Mouse (Mus musculus) left cerebral cortex, postnatal 14 days (tissue): ENCODE data around the gene Borcs6. TPM values are rescaled to one million over a fixed set of nuclear protein-coding genes. Genes with fewer than 3 reads are reported as not detected.
"Not testable (repeated sequence)": the region's sequence is repeated elsewhere in the genome, so short reads cannot be mapped to it uniquely, and the experiment has no call there.

ENCODE experiments used
- DNase-seq, 2 experiments: peaks; one replicate each; pipeline ENCODE4 v3.0.0; 2021 to 2022; ENCODE audit warnings: low spot score in 2 of 2, mixed read lengths in 1 of 2
- intact Hi-C: fragments of 180-260 bp; cut with DNase I; formaldehyde crosslinking; loops from one replicate; pipeline ENCODE4 v1.15.1; 2025
- long read RNA-seq, 2 experiments: library from polyadenylated mRNA; stranded (forward); transcript quantifications; one replicate each; pipeline ENCODE4 v2.0.0; 2021
- total RNA-seq, 2 experiments: library from RNA; stranded (reverse); gene quantifications; 2 replicates each; pipeline ENCODE4 v1.2.3; 2021

The Borcs6 gene
- total RNA-seq: 10 to 100 TPM; 26.1 to 29.2 TPM
- long read RNA-seq, experiment 1, transcript Borcs6-201 (1 exons, 1,862 nt): major isoform, 48 of 48 reads
- long read RNA-seq, experiment 1, partial matches to known transcripts: 0 of 48 reads
- long read RNA-seq, experiment 1, other reads (novel, unspliced or antisense): 0 of 48 reads
- long read RNA-seq, experiment 2, transcript Borcs6-201 (1 exons, 1,862 nt): major isoform, 28 of 28 reads
- long read RNA-seq, experiment 2, partial matches to known transcripts: 0 of 28 reads
- long read RNA-seq, experiment 2, other reads (novel, unspliced or antisense): 0 of 28 reads

GRCm38 (mm10) chr11:69059357-69059974, at the start of gene Borcs6:
Borcs6 (plus strand) TSS chr11:69059717.
- DNase-seq: peak; percentile 96 to 99
- intact Hi-C loops: no loop called here

DNA sequence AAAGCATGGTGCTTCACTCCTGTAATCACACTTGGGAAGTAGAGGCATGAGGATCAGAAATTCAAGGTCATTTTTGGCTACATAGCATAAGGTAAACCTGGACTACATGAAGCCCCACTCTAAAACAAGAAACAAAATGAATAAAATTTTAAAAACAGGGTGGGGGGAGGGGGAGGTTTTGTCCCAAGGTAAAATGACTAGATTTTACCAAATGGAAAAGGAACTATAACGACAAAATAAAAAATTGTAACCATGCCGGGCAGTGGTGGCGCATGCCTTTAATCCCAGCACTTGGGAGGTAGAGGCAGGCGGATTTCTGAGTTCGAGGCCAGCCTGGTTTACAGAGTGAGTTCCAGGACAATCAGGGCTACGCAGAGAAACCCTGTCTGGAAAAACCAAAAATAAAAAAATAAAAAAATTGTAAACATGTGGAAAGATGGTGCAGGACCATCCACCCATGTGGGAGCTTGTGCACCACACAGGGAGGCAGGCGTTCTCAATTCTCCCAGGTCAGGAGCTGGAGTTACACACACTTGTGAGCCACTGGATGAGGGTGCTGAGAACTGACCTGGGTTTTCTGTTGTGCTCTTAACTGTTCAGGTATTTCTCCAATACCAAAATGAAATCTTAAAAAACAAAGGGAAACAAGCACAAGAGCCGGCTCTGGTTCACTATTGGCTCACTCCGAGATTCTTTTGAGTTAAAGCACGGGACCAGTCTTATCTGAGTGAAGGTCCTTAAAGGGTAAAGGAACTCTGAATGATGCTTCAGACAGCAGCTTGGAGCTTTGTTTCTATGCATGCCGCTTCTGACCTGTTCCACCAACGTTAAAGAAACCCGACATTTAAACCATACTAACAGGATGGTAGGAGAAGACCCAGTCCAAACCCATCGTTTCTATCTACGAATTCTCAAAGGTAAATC, 48.9 kb upstream of the Borcs6 start:
- intact Hi-C loops: no loop called here
- no peak for DNase-seq

- DNase-seq, intact Hi-C loops: not testable (repeated sequence)
These were observed 48.1 kb upstream of the Borcs6 start for GRCm38 (mm10) chr11:69011445-69011844.

- intact Hi-C loops: no loop called here
- peak; percentile 89 to 93 for DNase-seq
These were observed 47.4 kb upstream of the Borcs6 start for GRCm38 (mm10) chr11:69012071-69012601.

DNA sequence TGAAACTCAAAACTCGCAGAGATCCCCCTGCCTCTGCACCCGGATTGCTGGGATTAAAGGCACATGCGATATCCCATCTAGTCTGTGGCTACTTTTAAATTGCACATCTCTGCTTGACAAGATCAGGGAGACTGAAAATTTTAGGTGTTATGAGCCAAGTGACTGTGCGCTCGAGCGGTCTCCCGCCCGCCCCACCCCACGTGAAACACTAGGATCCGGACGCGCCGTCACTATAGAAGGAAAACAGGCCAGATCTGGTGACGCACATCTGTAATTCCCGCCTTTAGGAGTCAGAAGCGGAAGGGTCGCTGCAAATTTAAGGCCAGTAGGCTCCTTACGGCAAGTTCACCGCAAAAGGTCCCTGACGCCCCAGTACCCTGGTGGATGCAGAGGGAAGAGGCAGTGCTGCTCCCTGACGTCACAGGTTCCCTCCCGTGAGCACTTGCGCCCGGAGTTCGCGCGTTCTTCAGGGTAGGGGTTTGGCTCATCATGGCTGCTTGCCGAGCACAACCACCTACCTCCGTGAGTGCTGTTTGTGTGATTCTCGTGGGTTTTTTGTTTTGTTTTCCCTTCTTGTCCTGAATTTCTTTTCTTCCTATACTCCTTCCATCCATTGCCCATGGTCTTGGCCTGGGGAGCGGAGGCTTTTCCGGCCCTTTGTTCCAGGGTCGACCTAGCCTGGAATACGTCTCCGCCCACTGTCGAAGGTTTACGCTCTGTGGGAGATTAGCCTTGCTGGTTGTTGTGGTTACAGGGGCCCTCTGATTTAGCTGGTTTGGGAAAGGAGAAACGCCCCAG, 43.7 kb upstream of the Borcs6 start, which contains the start of gene Ctc1:
Gene Ctc1, plus strand, starts transcription at position 268 of the 798 bp plus-strand sequence.
- DNase-seq: peak; percentile 88 to 90
- intact Hi-C loops: no loop called here

GRCm38 (mm10) chr11:69016755-69017154, 42.8 kb upstream of the Borcs6 start:
- DNase-seq: no peak
- intact Hi-C loops: no loop called here

DNA sequence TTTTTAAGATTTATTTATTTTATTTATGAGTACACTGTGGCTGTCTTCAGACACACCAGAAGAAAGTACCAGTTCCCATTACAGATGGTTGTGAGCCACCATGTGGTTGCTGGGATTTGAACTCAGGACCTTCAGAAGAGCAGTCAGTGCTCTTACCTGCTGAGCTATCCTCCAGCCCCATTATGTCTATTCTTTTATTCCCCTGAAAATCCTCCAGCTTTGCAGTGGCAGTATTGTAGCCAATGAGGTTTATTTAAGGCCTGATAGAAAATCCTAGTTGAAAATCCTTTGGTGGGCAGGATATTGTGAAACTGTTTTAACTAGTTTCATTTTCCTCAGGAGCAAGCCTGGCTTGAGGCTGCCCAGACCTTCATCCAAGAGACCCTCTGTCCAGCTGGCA, 38.8 kb upstream of the Borcs6 start:
- DNase-seq: no peak
- intact Hi-C loops: no loop called here

GRCm38 (mm10) chr11:69026562-69026961, 33.0 kb upstream of the Borcs6 start:
- no peak for DNase-seq
- intact Hi-C loops: no loop called here

GRCm38 (mm10) chr11:69028805-69029204, 30.7 kb upstream of the Borcs6 start:
- no peak for DNase-seq
- intact Hi-C loops: no loop called here

- no peak for DNase-seq
- intact Hi-C loops: no loop called here
These were observed 26.0 kb upstream of the Borcs6 start for GRCm38 (mm10) chr11:69033552-69033951.

DNA sequence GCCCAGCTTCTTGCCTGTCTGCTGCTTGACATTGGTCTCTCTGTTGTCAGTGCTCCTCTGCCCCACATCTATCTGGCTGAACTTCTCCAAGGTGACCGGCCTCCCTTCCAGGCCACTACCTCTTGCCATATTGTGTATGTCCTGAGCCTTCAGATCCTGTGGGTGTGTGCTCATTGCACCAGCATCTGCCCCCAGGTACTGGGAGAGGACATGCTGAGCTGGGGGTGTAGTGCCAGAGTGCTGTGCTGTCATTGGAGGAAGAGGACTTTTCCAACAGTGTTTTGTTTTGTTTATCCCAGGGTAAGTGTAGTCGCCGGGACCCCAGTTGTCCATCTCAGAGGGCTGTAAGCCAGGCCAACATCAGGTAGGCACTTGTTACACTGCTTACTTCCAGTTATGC, 24.9 kb upstream of the Borcs6 start:
- DNase-seq: no peak
- intact Hi-C loops: no loop called here

DNA sequence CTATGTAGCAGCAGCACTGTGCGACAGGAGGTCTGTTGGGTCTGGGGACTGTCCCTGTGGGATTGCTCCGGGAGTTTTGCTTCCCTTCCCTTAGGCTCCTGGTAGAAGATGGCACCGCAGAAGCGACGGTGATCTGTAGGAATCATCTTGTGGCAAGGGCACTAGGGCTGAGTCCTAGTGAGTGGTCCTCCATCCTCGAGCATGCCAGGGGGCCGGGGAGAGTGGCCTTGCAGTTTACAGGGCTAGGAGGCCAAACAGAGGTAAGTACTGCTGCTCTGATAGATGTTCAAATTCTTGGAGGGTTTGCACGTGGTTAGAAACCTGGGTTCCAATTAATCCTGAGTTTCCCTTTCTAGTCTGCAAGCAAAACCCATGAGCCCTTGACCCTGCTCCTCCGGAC, 24.1 kb upstream of the Borcs6 start:
- no peak for DNase-seq
- intact Hi-C loops: no loop called here

- intact Hi-C loops: no loop called here
- peak; percentile 95 to 97 for DNase-seq
These were observed 23.7 kb upstream of the Borcs6 start for GRCm38 (mm10) chr11:69035849-69036248.

GRCm38 (mm10) chr11:69036486-69037230, 22.9 kb upstream of the Borcs6 start:
- peak; percentile 86 to 95 for DNase-seq
- intact Hi-C loops: no loop called here

GRCm38 (mm10) chr11:69037231-69038061, 22.1 kb upstream of the Borcs6 start:
- intact Hi-C loops: no loop called here

GRCm38 (mm10) chr11:69038173-69038572, 21.3 kb upstream of the Borcs6 start:
- no peak for DNase-seq
- intact Hi-C loops: no loop called here

More at GRCm38 (mm10) chr11:69037231-69038061, 22.1 kb upstream of the Borcs6 start:
- peak; percentile 81 to 92 for DNase-seq
